Mouse (Mus musculus) thymus, adult 2 months (tissue): ENCODE data around the gene Tnfrsf11a. TPM values are rescaled to one million over a fixed set of nuclear protein-coding genes. Genes with fewer than 3 reads are reported as not detected.

ENCODE experiments used
- DNase-seq: peaks from one replicate; pipeline ENCODE4 v3.0.0; 2021
- H3K27ac ChIP-seq: fragments of 200-500 bp; 2 replicates; pipeline ENCODE4 v1.5.1; 2012; ENCODE audit warnings: low read length, control low read depth; ENCODE audit not compliant: control insufficient read depth, insufficient read depth
- H3K27me3 ChIP-seq: fragments of 200-500 bp; 2 replicates; pipeline ENCODE4 v1.6.1; 2012; ENCODE audit warnings: mild to moderate bottlenecking, low read length, moderate library complexity, mixed read lengths; ENCODE audit not compliant: control insufficient read depth, insufficient read depth
- H3K36me3 ChIP-seq: fragments of 200-500 bp; 2 replicates; pipeline ENCODE4 v1.6.1; 2012; ENCODE audit warnings: mild to moderate bottlenecking, low read length, moderate library complexity; ENCODE audit not compliant: control insufficient read depth, insufficient read depth
- H3K4me1 ChIP-seq: fragments of 200-500 bp; replicated peaks from 2 replicates; pipeline ENCODE4 v1.6.1; 2012; ENCODE audit warnings: low read length; ENCODE audit not compliant: control insufficient read depth, insufficient read depth
- H3K4me3 ChIP-seq: fragments of 200-500 bp; 2 replicates; pipeline ENCODE4 v1.5.1; 2012; ENCODE audit warnings: mild to moderate bottlenecking, low read length, control low read depth, moderate library complexity; ENCODE audit not compliant: control insufficient read depth, insufficient read depth
- CTCF ChIP-seq: fragments of 200-500 bp; IDR thresholded peaks from 2 replicates; pipeline ENCODE4 v1.5.1; 2012; ENCODE audit warnings: mild to moderate bottlenecking, control low read depth, low read length, moderate library complexity, borderline replicate concordance; ENCODE audit not compliant: control insufficient read depth, poor library complexity, insufficient read depth; ENCODE audit errors: extremely low read depth
- POLR2A ChIP-seq: fragments of 200-500 bp; IDR thresholded peaks from 2 replicates; pipeline ENCODE4 v1.6.1; 2012; ENCODE audit warnings: mild to moderate bottlenecking, low read length, control low read depth, moderate library complexity; ENCODE audit not compliant: control insufficient read depth, poor library complexity, insufficient read depth; ENCODE audit errors: extremely low read depth
- WGBS: fragments of 180-500 bp; shearing (Covaris S2); methylation state at CpG from one replicate; pipeline ENCODE4 v1.1.7; 2018; 5-methylcytosine and 5-hydroxymethylcytosine counted together
- polyA plus RNA-seq: library from polyadenylated mRNA; depleted of rRNA; stranded (reverse); fragments of >200 nt; gene quantifications from 2 replicates; pipeline ENCODE4 v1.2.3, GENCODE M21; 2012

Tnfrsf11a gene
- polyA plus RNA-seq, 1 experiment = 11.1 TPM

DNA sequence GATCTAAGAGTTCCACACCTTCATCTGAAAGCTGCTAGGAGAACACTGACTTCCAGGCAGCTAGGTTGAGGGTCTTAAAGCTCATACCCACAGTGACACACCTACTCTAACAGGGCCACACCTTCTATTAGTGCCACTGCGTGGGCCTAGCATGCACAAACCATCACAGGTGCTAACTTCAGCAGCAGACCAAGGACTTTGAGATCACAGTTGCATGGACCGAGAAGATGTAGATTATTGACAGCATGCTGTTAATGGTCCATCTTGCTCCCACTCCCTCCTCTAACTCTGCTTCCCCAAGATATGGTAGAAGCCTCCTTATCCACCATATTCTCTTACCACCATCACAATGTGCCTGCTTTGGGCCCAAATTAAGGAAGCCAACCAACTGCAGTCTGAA lies 79.2 kb downstream of the Tnfrsf11a start:
- WGBS = 98% methylated on average over 2 of the region's 2 CpGs

DNA sequence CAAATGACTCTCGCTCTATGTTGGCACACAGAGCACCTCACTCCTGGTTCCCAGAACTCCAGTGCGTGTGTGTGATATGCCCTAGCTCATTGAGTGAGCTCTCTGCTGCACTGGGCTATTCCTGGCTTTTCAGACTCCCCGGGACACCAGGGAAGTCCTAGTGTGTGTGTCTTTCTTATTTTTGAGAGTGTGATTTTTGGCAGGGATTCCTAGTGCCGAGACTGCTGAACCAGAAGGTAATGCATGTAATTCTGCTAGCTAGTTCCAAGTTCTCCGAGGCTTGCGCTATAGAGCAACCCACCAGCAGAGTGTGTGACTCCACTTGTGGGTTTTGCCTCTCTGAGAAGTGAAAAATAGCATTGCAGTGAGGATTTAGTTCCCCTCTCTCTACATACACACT lies 96.1 kb downstream of the Tnfrsf11a start:
- Histone ChIP-seq H3K27ac (no peak overlapping the region), H3K27me3 (no peaks in the 10 kb centered on the region), H3K36me3 (no peaks in the 10 kb centered on the region), H3K4me3 (no peak overlapping the region), H3K4me1 (peaks cover 3% of the 10 kb centered on the region; the same call in 1 of the 2 replicates)
- DNase-seq = no peak
- TF ChIP-seq CTCF (no peak), POLR2A (no peak)
- WGBS = 93% methylated on average over 6 of the region's 6 CpGs

More for the DNA sequence above, 79.2 kb downstream of the Tnfrsf11a start:
- Histone ChIP-seq H3K27ac (no peak overlapping the region), H3K4me3 (no peak overlapping the region), H3K4me1 (no peaks in the 10 kb centered on the region), H3K27me3 (no peaks in the 10 kb centered on the region), H3K36me3 (no peaks in the 10 kb centered on the region)
- TF ChIP-seq CTCF (no peak), POLR2A (no peak)
- no peak for DNase-seq

DNA sequence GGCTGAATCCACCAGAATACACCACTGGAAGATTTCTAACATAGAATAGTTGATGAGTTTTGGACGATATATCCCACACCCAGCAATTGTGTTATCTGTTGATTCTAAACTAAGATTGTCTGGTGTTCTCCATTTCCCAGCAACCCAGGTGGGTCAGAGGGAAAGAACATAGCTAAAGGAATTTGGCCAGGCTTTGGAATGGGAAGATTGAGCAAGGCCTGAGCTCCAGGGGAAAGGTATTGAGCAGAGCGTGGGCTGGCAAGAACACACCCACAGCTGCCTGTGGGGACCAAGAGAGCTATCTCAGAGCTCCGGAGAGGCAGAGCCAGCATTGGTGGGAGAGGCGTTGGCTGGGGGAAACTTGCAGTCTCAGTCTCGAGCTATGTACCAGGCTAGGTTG lies 97.3 kb downstream of the Tnfrsf11a start:
- DNase-seq = no peak
- TF ChIP-seq CTCF (no peak), POLR2A (no peak)
- WGBS = 90% methylated on average over 5 of the region's 5 CpGs
- Histone ChIP-seq H3K36me3 (no peaks in the 10 kb centered on the region), H3K27me3 (no peaks in the 10 kb centered on the region), H3K27ac (no peak overlapping the region), H3K4me1 (peaks cover 3% of the 10 kb centered on the region; the same call in 1 of the 2 replicates), H3K4me3 (no peak overlapping the region)

DNA sequence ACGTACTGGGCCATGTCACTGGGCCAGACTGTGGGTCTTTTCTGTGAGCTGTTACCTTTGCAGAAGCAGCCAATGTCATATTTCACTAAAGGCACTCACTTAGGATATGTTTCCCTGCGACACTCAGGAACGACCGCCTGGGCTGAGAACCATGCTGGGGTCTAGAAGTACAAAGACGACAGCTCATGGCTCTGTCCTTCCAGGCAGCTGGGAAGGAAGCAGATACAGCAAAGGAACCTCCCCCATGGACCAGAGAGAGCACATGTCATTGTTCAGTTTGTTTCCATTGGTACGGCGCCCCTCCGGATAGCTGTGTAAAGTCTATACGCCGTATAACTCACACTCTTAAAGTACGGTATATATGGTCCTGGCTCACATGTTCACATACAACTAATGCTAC lies 97.9 kb downstream of the Tnfrsf11a start:
- H3K27me3 ChIP-seq = no peaks in the 10 kb centered on the region
- TF ChIP-seq CTCF (no peak), POLR2A (no peak)
- no peak for DNase-seq

DNA sequence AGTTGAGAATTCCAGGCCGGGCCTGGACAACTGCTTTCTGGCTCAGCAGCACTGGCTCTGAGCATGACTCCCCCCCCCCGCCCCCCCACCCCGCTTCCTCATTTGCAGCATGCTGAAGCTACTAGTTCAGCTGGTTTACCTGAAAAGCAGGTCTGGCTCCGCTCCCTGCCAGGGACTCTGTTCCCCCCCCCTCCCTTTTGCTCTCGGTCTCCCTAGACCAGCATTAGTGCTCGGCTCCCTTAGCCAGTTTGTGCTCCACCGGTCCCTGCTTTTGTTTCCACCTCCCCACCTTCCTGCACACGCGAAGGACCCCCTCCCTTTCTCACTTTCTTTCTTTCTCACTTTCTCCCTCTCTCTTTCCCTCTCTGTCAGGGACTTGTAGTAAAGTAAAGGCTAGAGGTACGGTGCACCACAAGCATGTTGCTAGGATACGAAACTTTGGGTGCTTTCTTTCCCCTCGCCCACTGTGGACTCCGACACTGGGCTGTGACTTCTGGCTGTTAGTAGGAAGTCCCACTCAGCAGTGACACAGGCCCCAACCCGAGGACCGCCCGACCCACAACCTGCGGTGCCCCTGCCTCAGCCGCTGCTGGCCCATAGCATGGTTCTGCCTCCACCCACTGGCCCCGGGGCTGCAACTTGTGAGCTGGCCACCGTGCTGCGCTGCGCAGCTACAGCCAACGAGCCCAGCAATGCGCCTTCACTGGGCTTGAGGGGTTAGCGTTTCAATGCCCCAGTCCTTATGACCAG lies 100.2 kb downstream of the Tnfrsf11a start:
- Histone ChIP-seq H3K27ac (no peak overlapping the region), H3K4me3 (no peak overlapping the region), H3K4me1 (peaks cover 3% of the 10 kb centered on the region; the same call in 1 of the 2 replicates), H3K36me3 (no peaks in the 10 kb centered on the region), H3K27me3 (no peaks in the 10 kb centered on the region)
- WGBS = 45% methylated on average over 25 of the region's 25 CpGs
- no peak for DNase-seq
- TF ChIP-seq CTCF (no peak), POLR2A (no peak)

More for the DNA sequence above, 97.9 kb downstream of the Tnfrsf11a start:
- peaks cover 3% of the 10 kb centered on the region; the same call in 1 of the 2 replicates for H3K4me1 ChIP-seq
- H3K36me3 ChIP-seq = no peaks in the 10 kb centered on the region
- H3K27ac ChIP-seq = no peak overlapping the region
- WGBS = 97% methylated on average over 11 of the region's 11 CpGs
- no peak overlapping the region for H3K4me3 ChIP-seq

DNA sequence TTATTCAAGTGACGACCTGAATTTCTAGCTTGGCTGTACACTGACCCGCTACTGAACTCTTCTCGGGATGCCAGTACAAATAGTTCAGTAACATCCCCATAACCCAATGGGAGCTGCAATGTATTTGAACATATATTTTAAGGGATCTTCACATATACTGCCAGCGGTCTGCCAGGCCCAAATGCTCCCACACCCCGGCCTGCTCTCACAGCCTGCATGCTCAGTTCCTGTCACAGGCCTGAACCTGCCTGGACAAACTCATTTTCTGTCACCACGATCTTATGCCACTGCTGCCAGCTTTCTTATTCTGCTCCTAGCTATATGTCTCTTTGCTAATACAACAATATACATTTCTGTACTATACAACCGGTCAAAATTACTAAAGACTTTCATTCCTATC lies 100.9 kb downstream of the Tnfrsf11a start:
- no peak for DNase-seq
- TF ChIP-seq POLR2A (no peak), CTCF (no peak)
- H3K4me3 ChIP-seq = no peak overlapping the region
- H3K27ac ChIP-seq = no peak overlapping the region
- WGBS = 97% methylated on average over 7 of the region's 7 CpGs
- H3K36me3 ChIP-seq = no peaks in the 10 kb centered on the region
- no peaks in the 10 kb centered on the region for H3K27me3 ChIP-seq
- peaks cover 3% of the 10 kb centered on the region; the same call in 1 of the 2 replicates for H3K4me1 ChIP-seq
